Mouse (Mus musculus): ENCODE results near the gene Cdkal1.

The Cdkal1 gene

DNA sequence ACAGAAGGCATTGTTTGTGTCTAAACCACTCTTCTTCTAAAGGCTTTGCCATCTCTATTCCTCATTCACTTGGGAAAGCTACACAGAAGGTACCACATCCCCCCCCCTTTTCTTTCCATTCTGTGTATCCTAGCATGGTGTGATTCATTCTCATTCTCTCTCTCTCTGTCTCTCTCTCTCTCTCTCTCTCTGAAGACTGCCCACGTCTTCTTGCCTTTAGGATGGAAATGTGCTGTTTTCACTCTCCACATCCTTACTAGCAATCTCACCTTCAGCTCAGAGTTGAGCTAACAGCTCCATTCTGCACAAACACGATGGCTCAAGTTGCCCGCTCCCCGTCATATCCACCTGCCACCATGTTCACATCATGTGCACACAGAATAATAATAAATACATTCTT is 675.6 kb downstream of the Cdkal1 start:
- no peak for DNase-seq (ENCODE audit: low spot score)

GRCm38 (mm10) chr13:29179260-29179659 is 676.2 kb downstream of the Cdkal1 start:
- no peak for DNase-seq (ENCODE audit: low spot score)

GRCm38 (mm10) chr13:29177889-29178486 is 677.5 kb downstream of the Cdkal1 start:
- no peak for DNase-seq (ENCODE audit: low spot score)

GRCm38 (mm10) chr13:29169356-29169755 is 686.1 kb downstream of the Cdkal1 start:
- DNase-seq (ENCODE audit: low spot score): no peak

DNA sequence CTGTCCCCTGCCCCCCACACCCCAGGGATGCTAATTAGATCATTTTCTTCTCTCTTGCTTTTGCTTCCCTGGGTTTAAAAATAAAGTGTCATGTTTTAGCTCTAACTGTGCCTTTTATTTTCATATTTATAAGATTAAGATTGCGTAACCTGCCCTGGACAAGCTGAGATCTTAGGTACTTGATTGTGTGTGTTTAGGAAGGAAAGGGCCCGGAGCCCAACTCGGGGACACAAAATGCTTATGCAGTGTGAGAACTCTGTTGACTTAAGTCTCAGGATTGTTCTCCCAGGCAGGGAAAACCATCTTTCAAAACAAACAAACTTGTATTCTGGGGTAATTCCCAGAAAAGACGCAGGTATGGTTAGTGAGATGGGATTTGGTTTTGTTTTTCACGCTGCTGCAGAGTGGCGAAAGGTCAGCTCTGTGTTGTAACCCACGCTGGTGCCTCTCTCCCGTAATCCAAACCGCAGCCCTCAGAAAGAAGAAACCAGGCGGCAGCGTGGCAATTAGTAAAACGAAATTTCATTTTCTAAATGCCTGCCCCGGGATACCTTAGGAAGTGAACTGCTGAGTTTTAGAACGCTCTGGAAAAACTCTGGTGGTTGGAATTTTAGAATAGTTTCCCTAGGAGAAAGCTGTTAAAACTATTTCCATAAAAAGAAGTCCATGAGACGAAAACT is 690.5 kb downstream of the Cdkal1 start:
- no peak for DNase-seq (ENCODE audit: low spot score)

DNA sequence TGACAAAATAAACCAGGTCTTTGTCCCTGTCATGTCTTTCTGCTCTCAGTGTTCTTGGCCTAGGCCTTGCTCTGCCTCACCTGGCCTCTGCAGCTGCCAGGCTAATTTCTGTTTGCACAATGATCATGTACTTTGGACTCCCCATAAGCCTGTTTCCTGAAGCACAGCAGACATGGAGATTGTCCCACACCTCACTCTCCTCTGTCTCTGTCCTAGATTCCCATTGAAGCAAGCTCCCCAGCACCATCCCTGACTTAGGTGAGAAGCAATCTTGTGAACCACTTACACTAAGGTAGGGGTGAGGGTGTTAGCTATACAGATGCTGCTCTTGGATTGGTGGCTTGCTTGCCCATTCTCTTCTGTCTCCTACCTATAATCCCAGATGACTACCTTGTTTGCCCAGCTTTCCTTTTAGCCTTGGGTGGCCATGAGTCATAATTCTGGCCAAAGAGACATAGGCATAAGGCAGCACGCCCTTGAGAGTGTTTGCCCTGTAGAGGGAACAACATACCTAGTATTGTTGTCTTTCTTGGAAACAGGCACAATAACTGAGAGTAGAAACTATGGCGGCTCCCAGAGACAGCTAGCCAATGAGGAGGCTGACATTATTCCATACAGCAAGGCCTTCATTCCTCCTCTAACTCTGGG is 692.5 kb downstream of the Cdkal1 start:
- no peak for DNase-seq (ENCODE audit: low spot score)

DNA sequence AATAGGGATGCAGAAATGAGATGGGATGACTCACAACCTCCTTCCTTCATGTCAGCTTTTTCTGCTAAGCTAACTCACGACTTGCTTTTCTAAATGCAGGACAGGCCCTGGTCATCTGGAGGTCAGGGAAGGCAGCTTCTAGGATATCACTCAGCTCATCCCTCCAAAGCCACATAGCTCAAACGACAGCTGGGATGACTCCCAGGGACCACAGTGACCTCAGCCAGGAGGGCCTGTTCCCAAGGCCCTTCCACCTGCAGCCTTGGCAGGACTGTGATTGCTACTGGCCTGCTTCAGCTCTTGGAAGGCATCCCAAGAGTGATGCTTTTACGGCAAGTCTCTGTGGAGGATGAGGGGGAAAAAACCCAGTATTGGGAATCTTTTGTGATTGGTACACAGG is 693.0 kb downstream of the Cdkal1 start:
- DNase-seq (ENCODE audit: low spot score): no peak

GRCm38 (mm10) chr13:29161436-29161835 is 694.0 kb downstream of the Cdkal1 start:
- no peak for DNase-seq (ENCODE audit: low spot score)

- DNase-seq (ENCODE audit: low spot score): no peak
Measured at GRCm38 (mm10) chr13:29156703-29157102, 698.8 kb downstream of the Cdkal1 start.

GRCm38 (mm10) chr13:29155297-29155696 is 700.2 kb downstream of the Cdkal1 start:
- no peak for DNase-seq (ENCODE audit: low spot score)

GRCm38 (mm10) chr13:29150120-29150519 is 705.4 kb downstream of the Cdkal1 start:
- no peak for DNase-seq (ENCODE audit: low spot score)

- no peak for DNase-seq (ENCODE audit: low spot score)
Measured at GRCm38 (mm10) chr13:29149404-29149803, 706.1 kb downstream of the Cdkal1 start.

- DNase-seq (ENCODE audit: low spot score): no peak
Measured at GRCm38 (mm10) chr13:29148616-29149015, 706.9 kb downstream of the Cdkal1 start.
